Mouse (Mus musculus): ENCODE data around the gene Rgs9bp. TPM values are rescaled to one million over a fixed set of nuclear protein-coding genes. Genes with fewer than 3 reads are reported as not detected.

Rgs9bp gene
- under 1 TPM; 0.05 to 0.43 TPM for total RNA-seq (2021)
- long read RNA-seq, experiment 1, full-length matches to known transcripts = 1 of 1 reads
- long read RNA-seq, experiment 1, partial matches to known transcripts = 0 of 1 reads
- long read RNA-seq, experiment 1, other reads (novel, unspliced or antisense) = 0 of 1 reads
- long read RNA-seq, experiment 2 = 0 reads

- peak; percentile 54 for DNase-seq
These were observed at the start of gene Rgs9bp for GRCm38 (mm10) chr7:35585191-35586054. Gene Rgs9bp (minus strand): TSS chr7:35585582.

GRCm38 (mm10) chr7:35628496-35628895 is 43.1 kb upstream of the Rgs9bp start:
- no peak for DNase-seq

- DNase-seq = no peak
These were observed 42.0 kb upstream of the Rgs9bp start for GRCm38 (mm10) chr7:35627371-35627770.

GRCm38 (mm10) chr7:35626038-35626437 is 40.7 kb upstream of the Rgs9bp start:
- DNase-seq = no peak

- DNase-seq = no peak
These were observed 37.2 kb upstream of the Rgs9bp start for GRCm38 (mm10) chr7:35622626-35623025.

- DNase-seq = no peak
These were observed 32.1 kb upstream of the Rgs9bp start for GRCm38 (mm10) chr7:35617513-35617912.

GRCm38 (mm10) chr7:35609245-35609644 is 23.9 kb upstream of the Rgs9bp start:
- DNase-seq = no peak

GRCm38 (mm10) chr7:35606816-35607215 is 21.4 kb upstream of the Rgs9bp start:
- no peak for DNase-seq

GRCm38 (mm10) chr7:35602766-35603165 is 17.4 kb upstream of the Rgs9bp start:
- DNase-seq = no peak

- DNase-seq = no peak
These were observed 15.7 kb upstream of the Rgs9bp start for GRCm38 (mm10) chr7:35601106-35601505.

GRCm38 (mm10) chr7:35600031-35600430 is 14.6 kb upstream of the Rgs9bp start:
- DNase-seq = no peak

- DNase-seq = no peak
These were observed 14.1 kb upstream of the Rgs9bp start for GRCm38 (mm10) chr7:35599492-35599891.

- no peak for DNase-seq
These were observed 8.9 kb upstream of the Rgs9bp start for GRCm38 (mm10) chr7:35594311-35594710.

- no peak for DNase-seq
These were observed 5.4 kb upstream of the Rgs9bp start for GRCm38 (mm10) chr7:35590731-35591191.

GRCm38 (mm10) chr7:35589485-35589884 is 4.1 kb upstream of the Rgs9bp start:
- no peak for DNase-seq

GRCm38 (mm10) chr7:35588680-35589428 is 3.5 kb upstream of the Rgs9bp start:
- no peak for DNase-seq

GRCm38 (mm10) chr7:35587728-35588127 is 2.3 kb upstream of the Rgs9bp start:
- DNase-seq = no peak

- no peak for DNase-seq
These were observed 1.6 kb upstream of the Rgs9bp start for GRCm38 (mm10) chr7:35586906-35587445.

GRCm38 (mm10) chr7:35586055-35586905 is 898 bp upstream of the Rgs9bp start, which contains the start of gene Ankrd27:
Gene Ankrd27 (plus strand): TSS chr7:35586244.
- peak; percentile 94 for DNase-seq

GRCm38 (mm10) chr7:35584786-35585190 is 594 bp downstream of the Rgs9bp start:
- no peak for DNase-seq

- no peak for DNase-seq
These were observed 1.2 kb downstream of the Rgs9bp start for GRCm38 (mm10) chr7:35584068-35584785.
